Mouse (Mus musculus) brain, embryonic 14.5 days (tissue): ENCODE data around the gene Gsg1l2.
A peak's percentile ranks its signal among the peaks of the same experiment; 100 is the strongest.

ENCODE experiments used
- CTCF ChIP-seq: fragments of 200-500 bp; IDR thresholded peaks from 2 replicates; pipeline ENCODE4 v1.5.1; 2012; ENCODE audit warnings: inconsistent platforms, mild to moderate bottlenecking, moderate library complexity, borderline replicate concordance; ENCODE audit not compliant: insufficient read depth, insufficient read length; ENCODE audit errors: extremely low read depth
- POLR2A ChIP-seq: fragments of 200-500 bp; IDR thresholded peaks from 2 replicates; pipeline ENCODE4 v1.6.1; 2012; ENCODE audit warnings: mild to moderate bottlenecking, inconsistent platforms, borderline replicate concordance; ENCODE audit not compliant: poor library complexity, insufficient read depth, insufficient read length, severe bottlenecking; ENCODE audit errors: extremely low read depth

GRCm38 (mm10) chr11:67805538-67805937 lies 31.1 kb downstream of the Gsg1l2 start:
- TF ChIP-seq CTCF (peak; percentile 32; the same call in 1 of the 2 replicates), POLR2A (no peak)
